ENCODE assay signal across 1 mouse cellular context in genomic region chr3:106547171-106547923, GRCm38 (mm10).
TF ChIP-seq lines count a peak whose summit lies in the region.

Gene Dram2, plus strand, starts transcription at chr3:106547798.
Gene Cept1, minus strand, starts transcription at chr3:106547802.

TF ChIP-seq in CH12.LX, 34 proteins besides CTCF, POLR2A, EP300 and RAD21 (continued from another document):
- TF ChIP-seq CHD1 (IDR thresholded peaks at IDR 0.05; ENCODE audit: low read depth, low read length) (no peak), SIN3A (IDR thresholded peaks at IDR 0.05; ENCODE audit: low read length) (no peak), MEF2A (IDR thresholded peaks at IDR 0.05; ENCODE audit: borderline replicate concordance, low read depth, low read length) (peak; percentile 78), JUN (IDR thresholded peaks at IDR 0.05; ENCODE audit: insufficient read depth, low read depth, low read length) (no peak)
TF ChIP-seq in CH12.LX: peak in this region for 10.
